Mouse (Mus musculus): ENCODE data around the gene Sobp. TPM values are rescaled to one million over a fixed set of nuclear protein-coding genes. Genes with fewer than 3 reads are reported as not detected.

The Sobp gene
- polyA plus RNA-seq, 2 experiments = 0.01 TPM; not detected in 1

GRCm38 (mm10) chr10:43152643-43153042 lies 21.7 kb downstream of the Sobp start:
- H3K9me3 ChIP-seq (ENCODE audit: control insufficient read depth, low read length) = no peaks in the 10 kb centered on the region
- WGBS (ENCODE audit: insufficient replicate concordance) = 68% methylated on average over 8 of the region's 8 CpGs
- no peak for DNase-seq (ENCODE audit: low read depth in 3 of 3, low spot score in 3 of 3)

GRCm38 (mm10) chr10:43148456-43148855 lies 25.9 kb downstream of the Sobp start:
- Histone ChIP-seq H3K4me3 (ENCODE audit: insufficient read depth in 1 of 2, low read depth in 2 of 2, low read length in 2 of 2) (no peak overlapping the region), H3K4me1 (replicated peaks; ENCODE audit: control insufficient read depth in 2 of 2, insufficient read depth in 2 of 2, low read length in 1 of 2) (no peaks in the 10 kb centered on the region), H3K9ac (replicated peaks) (no peak overlapping the region), H3K9me3 (ENCODE audit: control insufficient read depth, low read length) (no peaks in the 10 kb centered on the region), H3K27me3 (ENCODE audit: control insufficient read depth, insufficient read depth, low read length) (no peaks in the 10 kb centered on the region), H3K36me3 (replicated peaks; ENCODE audit: control insufficient read depth, insufficient read depth, low read depth) (no peaks in the 10 kb centered on the region), H3K27ac (no peak overlapping the region), H3K4me2 (ENCODE audit: low read depth) (no peak overlapping the region)
- DNase-seq (ENCODE audit: low read depth in 3 of 3, low spot score in 3 of 3) = no peak
- ATAC-seq (ENCODE audit: insufficient read depth) = no peak
- no peak for TF ChIP-seq CTCF (IDR thresholded peaks at IDR 0.05; ENCODE audit: low read depth)
- TF ChIP-seq EP300 (IDR thresholded peaks at IDR 0.05; ENCODE audit: low read depth) = no peak
- 70% methylated on average over 11 of the region's 11 CpGs for WGBS (ENCODE audit: insufficient replicate concordance)

More at GRCm38 (mm10) chr10:43152643-43153042, 21.7 kb downstream of the Sobp start:
- Histone ChIP-seq H3K4me3 (ENCODE audit: insufficient read depth in 1 of 2, low read depth in 2 of 2, low read length in 2 of 2) (no peak overlapping the region), H3K4me2 (ENCODE audit: low read depth) (no peak overlapping the region), H3K36me3 (replicated peaks; ENCODE audit: control insufficient read depth, insufficient read depth, low read depth) (no peaks in the 10 kb centered on the region), H3K27me3 (ENCODE audit: control insufficient read depth, insufficient read depth, low read length) (no peaks in the 10 kb centered on the region), H3K9ac (replicated peaks) (no peak overlapping the region), H3K27ac (no peak overlapping the region), H3K4me1 (replicated peaks; ENCODE audit: control insufficient read depth in 2 of 2, insufficient read depth in 2 of 2, low read length in 1 of 2) (no peaks in the 10 kb centered on the region; a peak in 1 of 4 replicates)
- ATAC-seq (ENCODE audit: insufficient read depth) = no peak
- TF ChIP-seq CTCF (IDR thresholded peaks at IDR 0.05; ENCODE audit: low read depth) (no peak), EP300 (IDR thresholded peaks at IDR 0.05; ENCODE audit: low read depth) (no peak)

- H3K4me3 ChIP-seq (ENCODE audit: insufficient read depth in 1 of 2, low read depth in 2 of 2, low read length in 2 of 2) = no peak overlapping the region
- H3K4me2 ChIP-seq (ENCODE audit: low read depth) = no peak overlapping the region
- no peaks in the 10 kb centered on the region for H3K36me3 ChIP-seq (replicated peaks; ENCODE audit: control insufficient read depth, insufficient read depth, low read depth)
- no peak for TF ChIP-seq EP300 (IDR thresholded peaks at IDR 0.05; ENCODE audit: low read depth)
- no peak for TF ChIP-seq CTCF (IDR thresholded peaks at IDR 0.05; ENCODE audit: low read depth)
- no peaks in the 10 kb centered on the region for H3K9me3 ChIP-seq (ENCODE audit: control insufficient read depth, low read length)
- DNase-seq (ENCODE audit: low read depth in 3 of 3, low spot score in 3 of 3) (no peak), ATAC-seq (ENCODE audit: insufficient read depth) (no peak)
- 70% methylated on average over 9 of the region's 9 CpGs for WGBS (ENCODE audit: insufficient replicate concordance)
- H3K4me1 ChIP-seq (replicated peaks; ENCODE audit: control insufficient read depth in 2 of 2, insufficient read depth in 2 of 2, low read length in 1 of 2) = no peaks in the 10 kb centered on the region
- no peak overlapping the region for H3K27ac ChIP-seq
- no peak overlapping the region for H3K9ac ChIP-seq (replicated peaks)
- no peaks in the 10 kb centered on the region for H3K27me3 ChIP-seq (ENCODE audit: control insufficient read depth, insufficient read depth, low read length)
Observed at GRCm38 (mm10) chr10:43143173-43143572, 31.2 kb downstream of the Sobp start.

DNA sequence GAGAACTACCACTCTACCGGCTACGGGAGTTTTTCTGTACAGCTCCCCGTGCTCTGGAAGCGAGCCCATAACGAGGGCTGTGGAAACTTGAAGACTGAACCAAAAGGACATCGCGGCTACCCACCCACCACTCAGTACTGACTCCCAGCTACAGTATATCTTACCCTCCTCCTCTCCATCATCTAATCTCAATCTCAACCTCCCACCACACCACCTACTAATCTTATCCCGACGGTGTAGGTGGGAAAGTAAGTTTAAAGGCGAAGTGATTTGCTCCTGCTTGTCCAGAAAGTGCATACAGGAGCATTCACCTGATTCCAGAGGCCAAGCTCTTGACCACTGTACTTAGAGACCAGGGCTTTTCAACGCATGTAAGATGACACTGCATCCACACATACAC lies 40.3 kb downstream of the Sobp start:
- TF ChIP-seq EP300 (IDR thresholded peaks at IDR 0.05; ENCODE audit: low read depth) = no peak
- TF ChIP-seq CTCF (IDR thresholded peaks at IDR 0.05; ENCODE audit: low read depth) = no peak
- 78% methylated on average over 11 of the region's 11 CpGs for WGBS (ENCODE audit: insufficient replicate concordance)
- no peak overlapping the region for H3K9ac ChIP-seq (replicated peaks)
- H3K36me3 ChIP-seq (replicated peaks; ENCODE audit: control insufficient read depth, insufficient read depth, low read depth) = no peaks in the 10 kb centered on the region
- no peaks in the 10 kb centered on the region for H3K4me1 ChIP-seq (replicated peaks; ENCODE audit: control insufficient read depth in 2 of 2, insufficient read depth in 2 of 2, low read length in 1 of 2)
- H3K27me3 ChIP-seq (ENCODE audit: control insufficient read depth, insufficient read depth, low read length) = no peaks in the 10 kb centered on the region
- DNase-seq (ENCODE audit: low read depth in 3 of 3, low spot score in 3 of 3) (no peak), ATAC-seq (ENCODE audit: insufficient read depth) (no peak)
- H3K27ac ChIP-seq = no peak overlapping the region
- no peak overlapping the region for H3K4me3 ChIP-seq (ENCODE audit: insufficient read depth in 1 of 2, low read depth in 2 of 2, low read length in 2 of 2)
- no peaks in the 10 kb centered on the region for H3K9me3 ChIP-seq (ENCODE audit: control insufficient read depth, low read length)
- H3K4me2 ChIP-seq (ENCODE audit: low read depth) = no peak overlapping the region

GRCm38 (mm10) chr10:43128750-43129149 lies 45.6 kb downstream of the Sobp start:
- Histone ChIP-seq H3K9ac (replicated peaks) (no peak overlapping the region), H3K36me3 (replicated peaks; ENCODE audit: control insufficient read depth, insufficient read depth, low read depth) (no peaks in the 10 kb centered on the region), H3K4me2 (ENCODE audit: low read depth) (no peak overlapping the region), H3K27ac (no peak overlapping the region), H3K4me1 (replicated peaks; ENCODE audit: control insufficient read depth in 2 of 2, insufficient read depth in 2 of 2, low read length in 1 of 2) (no peaks in the 10 kb centered on the region), H3K27me3 (ENCODE audit: control insufficient read depth, insufficient read depth, low read length) (no peaks in the 10 kb centered on the region), H3K4me3 (ENCODE audit: insufficient read depth in 1 of 2, low read depth in 2 of 2, low read length in 2 of 2) (no peak overlapping the region), H3K9me3 (ENCODE audit: control insufficient read depth, low read length) (no peaks in the 10 kb centered on the region)
- no peak for DNase-seq (ENCODE audit: low read depth in 3 of 3, low spot score in 3 of 3)
- 52% methylated on average over 3 of the region's 3 CpGs for WGBS (ENCODE audit: insufficient replicate concordance)
- no peak for ATAC-seq (ENCODE audit: insufficient read depth)
- TF ChIP-seq EP300 (IDR thresholded peaks at IDR 0.05; ENCODE audit: low read depth) (no peak), CTCF (IDR thresholded peaks at IDR 0.05; ENCODE audit: low read depth) (no peak)

All from liver, embryonic 14.5 days (tissue).